Mouse (Mus musculus): ENCODE results near the gene Ubfd1.

DNA sequence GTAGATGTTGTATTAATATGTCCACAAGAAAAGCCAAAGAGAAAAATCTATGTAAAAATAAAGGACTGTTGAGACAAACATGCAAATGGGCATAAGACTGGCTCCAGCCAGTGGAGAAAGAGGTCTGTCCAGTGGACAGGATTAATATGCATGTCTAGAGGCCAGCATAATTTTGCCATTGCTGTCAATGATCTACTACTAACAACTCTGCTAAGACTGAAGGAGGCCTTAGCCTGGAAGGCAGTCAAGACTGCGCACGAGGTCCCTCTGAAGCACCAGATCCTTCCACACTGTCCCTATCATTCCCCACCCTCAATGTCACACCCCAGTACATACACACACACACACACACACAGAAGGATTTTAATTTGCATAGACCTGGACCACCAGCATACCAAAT, 44.8 kb upstream of the Ubfd1 start:
- TF ChIP-seq GATA1 (IDR thresholded peaks at IDR 0.05; ENCODE audit: borderline replicate concordance, low read length) (no peak), FLI1 (IDR thresholded peaks at IDR 0.05; ENCODE audit: low read length) (no peak)

Measured in megakaryocyte, embryonic 14.5 days (primary cell).